Mouse (Mus musculus) liver, postnatal 0 days (tissue): ENCODE data around the gene Kcnip2. TPM values are rescaled to one million over a fixed set of nuclear protein-coding genes. Genes with fewer than 3 reads are reported as not detected.

Experiments used
- ATAC-seq: fragments of 200-750 bp; cut with Nextera tagmentation; 2 replicates; pipeline ENCODE4 v1.8.0; 2017; ENCODE audit warnings: mild to moderate bottlenecking, moderate library complexity
- DNase-seq: peaks from one replicate; pipeline ENCODE4 v3.0.0-alpha.2; 2016
- H3K27ac ChIP-seq: fragments of 300-500 bp; sonication (generic); 2 replicates; pipeline ENCODE4 v1.5.1; 2014; ENCODE audit warnings: antibody characterized with exemption, moderate library complexity, mild to moderate bottlenecking, low read depth
- H3K27me3 ChIP-seq: fragments of 300-500 bp; sonication (generic); 2 replicates; pipeline ENCODE4 v1.6.1; 2014; ENCODE audit warnings: low read length, control low read depth, mixed read lengths; ENCODE audit not compliant: insufficient read depth
- H3K36me3 ChIP-seq: fragments of 300-500 bp; sonication (generic); replicated peaks from 2 replicates; pipeline ENCODE4 v1.6.1; 2014; ENCODE audit warnings: mild to moderate bottlenecking, control low read depth, low read length, moderate library complexity, mixed read lengths; ENCODE audit not compliant: insufficient read depth
- H3K4me1 ChIP-seq: fragments of 300-500 bp; sonication (generic); 2 replicates; pipeline ENCODE4 v1.6.1; 2014; ENCODE audit warnings: antibody characterized with exemption, mild to moderate bottlenecking, control low read depth; ENCODE audit not compliant: insufficient read depth
- H3K4me2 ChIP-seq: fragments of 300-500 bp; sonication (generic); 2 replicates; pipeline ENCODE4 v1.6.1; 2014; ENCODE audit warnings: low read depth, mild to moderate bottlenecking, low read length, moderate library complexity, mixed read lengths
- H3K4me3 ChIP-seq: fragments of 300-500 bp; sonication (generic); 2 replicates; pipeline ENCODE4 v1.5.1; 2014; ENCODE audit warnings: low read depth, low read length
- H3K9ac ChIP-seq: fragments of 300-500 bp; sonication (generic); replicated peaks from 2 replicates; pipeline ENCODE4 v1.6.1; 2014; ENCODE audit warnings: mild to moderate bottlenecking, moderate library complexity
- H3K9me3 ChIP-seq: fragments of 300-500 bp; sonication (generic); 2 replicates; pipeline ENCODE4 v1.6.1; 2016; ENCODE audit warnings: mild to moderate bottlenecking, control low read depth, low read length, mixed read lengths
- CTCF ChIP-seq: sonication (generic); IDR thresholded peaks from 2 replicates; pipeline ENCODE4 v1.5.1; 2016; ENCODE audit warnings: antibody characterized with exemption, low read depth
- EP300 ChIP-seq: IDR thresholded peaks from 2 replicates; pipeline ENCODE4 v1.6.1; 2016; ENCODE audit warnings: antibody characterized with exemption, low read depth, mild to moderate bottlenecking
- WGBS: fragments of 180-500 bp; shearing (Covaris S2); extraction: QIAGEN DNeasy Blood & Tissue Kit; methylation state at CpG from one replicate; pipeline ENCODE4 v1.1.7; 2014; ENCODE audit not compliant: insufficient replicate concordance; 5-methylcytosine and 5-hydroxymethylcytosine counted together
- polyA plus RNA-seq: library from polyadenylated mRNA; unstranded; fragments of >200 nt; fragmentation: Nextera tagmentation; extraction: Ambion mirVana; gene quantifications from 2 replicates; pipeline ENCODE4 v1.2.1, GENCODE M21; 2015

Gene Kcnip2
- polyA plus RNA-seq, 1 experiment from 2014 or later = 0.59 TPM

- no peaks in the 10 kb centered on the region for H3K27me3 ChIP-seq
- H3K4me3 ChIP-seq = no peak overlapping the region
- no peaks in the 10 kb centered on the region for H3K36me3 ChIP-seq
- WGBS = 77% methylated on average over 6 of the region's 6 CpGs
- no peak overlapping the region for H3K27ac ChIP-seq
- H3K4me2 ChIP-seq = no peak overlapping the region
- H3K4me1 ChIP-seq = peaks cover 13% of the 10 kb centered on the region
- H3K9ac ChIP-seq = no peak overlapping the region
- no peak for TF ChIP-seq CTCF
- TF ChIP-seq EP300 = no peak
- no peak for ATAC-seq
- 0 out of 2 replicates have a peak, but pooled peaks cover 3% of the 10 kb centered on the region for H3K9me3 ChIP-seq
- no peak for DNase-seq
These were observed 21.1 kb downstream of the Kcnip2 start for GRCm38 (mm10) chr19:45794718-45795117.

DNA sequence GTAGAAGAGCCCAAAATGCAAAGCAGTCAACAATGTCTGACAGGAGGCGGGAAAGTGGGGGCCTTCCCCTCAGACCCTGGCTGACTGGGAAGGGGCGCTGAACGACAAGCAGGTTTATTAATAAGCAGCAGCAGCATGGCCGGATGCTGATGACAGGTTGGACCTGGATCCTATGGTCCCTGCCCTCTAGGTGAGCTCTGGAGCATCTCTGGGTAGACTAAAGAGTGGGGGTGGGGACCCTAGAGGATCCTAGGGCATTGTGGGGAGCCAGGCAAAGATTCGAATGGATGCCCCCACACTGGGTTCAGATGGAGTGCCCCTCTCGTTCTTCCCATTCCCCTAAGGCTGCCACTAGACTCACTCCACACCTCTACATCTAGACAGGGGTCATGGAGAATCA, 23.5 kb downstream of the Kcnip2 start:
- ATAC-seq = no peak
- Histone ChIP-seq H3K9me3 (no peaks in the 10 kb centered on the region), H3K9ac (no peak overlapping the region), H3K27me3 (no peaks in the 10 kb centered on the region), H3K4me1 (peaks cover 13% of the 10 kb centered on the region), H3K4me2 (no peak overlapping the region), H3K4me3 (no peak overlapping the region), H3K36me3 (no peaks in the 10 kb centered on the region), H3K27ac (no peak overlapping the region)
- DNase-seq = no peak
- no peak for TF ChIP-seq CTCF
- no peak for TF ChIP-seq EP300
- WGBS = 77% methylated on average over 6 of the region's 6 CpGs

DNA sequence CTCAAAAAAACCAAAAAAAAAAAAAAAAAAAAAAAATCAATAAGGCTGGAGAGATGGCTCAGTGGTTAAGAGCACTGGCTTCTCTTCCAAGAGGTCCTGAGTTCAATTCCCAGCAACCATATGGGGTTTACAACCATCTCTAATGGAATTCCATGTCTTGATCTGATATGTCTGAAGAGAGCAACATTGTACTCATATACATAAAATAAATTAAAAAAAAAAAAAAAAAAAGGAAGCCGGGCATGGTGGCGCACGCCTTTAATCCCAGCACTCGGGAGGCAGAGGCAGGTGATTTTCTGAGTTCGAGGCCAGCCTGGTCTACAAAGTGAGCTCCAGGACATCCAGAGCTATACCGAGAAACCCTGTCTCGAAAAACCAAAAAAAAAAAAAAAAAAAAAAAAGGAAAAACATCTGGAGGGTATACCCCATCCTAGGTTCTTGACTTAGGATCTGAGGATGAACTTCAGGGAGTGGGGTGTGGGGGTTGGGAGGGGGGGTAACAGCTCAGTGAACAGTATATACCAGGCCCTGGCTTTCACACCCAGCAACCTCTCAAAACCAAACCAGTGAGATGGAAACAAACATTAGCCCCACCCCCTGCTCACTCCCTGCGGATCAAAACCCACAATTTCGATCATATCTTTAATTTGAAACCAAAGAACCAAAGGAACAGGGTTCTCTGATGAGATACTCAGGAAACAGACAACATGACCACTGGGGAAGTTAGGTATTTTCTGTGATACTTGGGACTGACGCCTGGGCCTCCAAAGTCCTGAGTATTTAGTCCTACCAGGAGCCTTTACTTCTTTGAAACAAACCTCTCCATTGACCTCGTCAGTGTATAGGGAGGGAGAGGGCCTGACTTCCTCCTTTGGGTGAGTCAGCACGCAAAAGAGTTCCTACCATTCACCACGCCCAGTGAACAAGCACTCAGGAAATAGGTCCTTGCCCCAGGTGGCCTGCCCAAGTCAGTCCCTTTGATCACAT, 25.7 kb downstream of the Kcnip2 start:
- DNase-seq (peak; percentile 64), ATAC-seq (peak; percentile 93)
- H3K4me2 ChIP-seq = peak overlapping the region; percentile 39
- peaks cover 8% of the 10 kb centered on the region for H3K4me1 ChIP-seq
- no peaks in the 10 kb centered on the region for H3K9me3 ChIP-seq
- peak overlapping the region; percentile 89 for H3K27ac ChIP-seq
- 59% methylated on average over 13 of the region's 13 CpGs for WGBS
- no peaks in the 10 kb centered on the region for H3K36me3 ChIP-seq
- H3K4me3 ChIP-seq = no peak overlapping the region
- no peaks in the 10 kb centered on the region for H3K27me3 ChIP-seq
- TF ChIP-seq CTCF = no peak
- TF ChIP-seq EP300 = peak; percentile 55
- H3K9ac ChIP-seq = no peak overlapping the region

GRCm38 (mm10) chr19:45789365-45789764, 26.5 kb downstream of the Kcnip2 start:
- no peak for DNase-seq
- H3K9ac ChIP-seq = no peak overlapping the region
- WGBS = 81% methylated on average over 7 of the region's 7 CpGs
- TF ChIP-seq CTCF = no peak
- no peak for TF ChIP-seq EP300
- no peak overlapping the region for H3K4me3 ChIP-seq
- no peak for ATAC-seq
- H3K27me3 ChIP-seq = no peaks in the 10 kb centered on the region
- peaks cover 8% of the 10 kb centered on the region for H3K4me1 ChIP-seq
- H3K36me3 ChIP-seq = no peaks in the 10 kb centered on the region
- no peak overlapping the region for H3K27ac ChIP-seq
- no peaks in the 10 kb centered on the region for H3K9me3 ChIP-seq
- no peak overlapping the region for H3K4me2 ChIP-seq

GRCm38 (mm10) chr19:45788337-45788736, 27.5 kb downstream of the Kcnip2 start:
- WGBS = 69% methylated on average over 4 of the region's 4 CpGs
- no peak overlapping the region for H3K4me3 ChIP-seq
- no peak for TF ChIP-seq CTCF
- no peak for TF ChIP-seq EP300
- no peaks in the 10 kb centered on the region for H3K36me3 ChIP-seq
- no peaks in the 10 kb centered on the region for H3K27me3 ChIP-seq
- no peak overlapping the region for H3K4me2 ChIP-seq
- no peak for ATAC-seq
- H3K9ac ChIP-seq = no peak overlapping the region
- DNase-seq = no peak
- no peak overlapping the region for H3K27ac ChIP-seq
- peaks cover 13% of the 10 kb centered on the region for H3K4me1 ChIP-seq
- H3K9me3 ChIP-seq = no peaks in the 10 kb centered on the region

- DNase-seq (no peak), ATAC-seq (no peak)
- Histone ChIP-seq H3K27me3 (no peaks in the 10 kb centered on the region), H3K9me3 (no peaks in the 10 kb centered on the region), H3K9ac (no peak overlapping the region), H3K36me3 (no peaks in the 10 kb centered on the region), H3K4me3 (no peak overlapping the region), H3K4me1 (peaks cover 13% of the 10 kb centered on the region), H3K4me2 (no peak overlapping the region), H3K27ac (no peak overlapping the region)
- 76% methylated on average over 3 of the region's 3 CpGs for WGBS
- TF ChIP-seq EP300 (no peak), CTCF (no peak)
These were observed 28.4 kb downstream of the Kcnip2 start for GRCm38 (mm10) chr19:45787450-45787849.
